Mouse (Mus musculus) neural tube, embryonic 11.5 days (tissue): Measurements from ENCODE around the gene Fam169a. TPM values are rescaled to one million over a fixed set of nuclear protein-coding genes. Genes with fewer than 3 reads are reported as not detected.

ENCODE experiments used
- ATAC-seq: fragments of 200-750 bp; cut with Nextera tagmentation; 2 replicates; pipeline ENCODE4 v1.8.0; 2017; ENCODE audit warnings: moderate number of reproducible peaks, mild to moderate bottlenecking, moderate TSS enrichment, moderate library complexity; ENCODE audit not compliant: insufficient read depth, low FRiP score, low TSS enrichment
- DNase-seq: peaks from one replicate; pipeline ENCODE4 v3.0.0-alpha.2; 2015; ENCODE audit warnings: low spot score
- H3K27ac ChIP-seq: fragments of 300-500 bp; sonication (generic); 2 replicates; pipeline ENCODE4 v1.5.1; 2014; ENCODE audit warnings: low read depth, mild to moderate bottlenecking, low read length
- H3K27me3 ChIP-seq: fragments of 300-500 bp; sonication (generic); 2 replicates; pipeline ENCODE4 v1.6.1; 2014; ENCODE audit warnings: mild to moderate bottlenecking, low read length, mixed read lengths; ENCODE audit not compliant: control insufficient read depth, insufficient read depth
- H3K36me3 ChIP-seq: fragments of 300-500 bp; sonication (generic); 2 replicates; pipeline ENCODE4 v1.6.1; 2014; ENCODE audit warnings: mild to moderate bottlenecking, low read length, moderate library complexity, mixed read lengths; ENCODE audit not compliant: control insufficient read depth, insufficient read depth
- H3K4me1 ChIP-seq: fragments of 300-500 bp; sonication (generic); 2 replicates; pipeline ENCODE4 v1.6.1; 2014; ENCODE audit warnings: low read length, mixed read lengths; ENCODE audit not compliant: control insufficient read depth, insufficient read depth
- H3K4me2 ChIP-seq: fragments of 300-500 bp; sonication (generic); 2 replicates; pipeline ENCODE4 v1.6.1; 2014; ENCODE audit warnings: low read depth, mild to moderate bottlenecking, moderate library complexity
- H3K4me3 ChIP-seq: fragments of 300-500 bp; sonication (generic); 2 replicates; pipeline ENCODE4 v1.5.1; 2014; ENCODE audit warnings: low read depth, low read length
- H3K9ac ChIP-seq: fragments of 300-500 bp; sonication (generic); 2 replicates; pipeline ENCODE4 v1.6.1; 2014; ENCODE audit warnings: mild to moderate bottlenecking, low read length
- H3K9me3 ChIP-seq: fragments of 300-500 bp; sonication (generic); 2 replicates; pipeline ENCODE4 v1.6.1; 2016; ENCODE audit warnings: low read length; ENCODE audit not compliant: control insufficient read depth
- WGBS: fragments of 180-500 bp; shearing (Covaris S2); extraction: QIAGEN DNeasy Blood & Tissue Kit; methylation state at CpG from one replicate; pipeline ENCODE4 v1.1.7; 2014; 5-methylcytosine and 5-hydroxymethylcytosine counted together
- polyA plus RNA-seq: library from polyadenylated mRNA; unstranded; fragments of >200 nt; fragmentation: Nextera tagmentation; extraction: Ambion mirVana; gene quantifications from 2 replicates; pipeline ENCODE4 v1.2.1, GENCODE M21; 2014

The Fam169a gene
- polyA plus RNA-seq, 1 experiment from 2014 or later, result 15.2 TPM

DNA sequence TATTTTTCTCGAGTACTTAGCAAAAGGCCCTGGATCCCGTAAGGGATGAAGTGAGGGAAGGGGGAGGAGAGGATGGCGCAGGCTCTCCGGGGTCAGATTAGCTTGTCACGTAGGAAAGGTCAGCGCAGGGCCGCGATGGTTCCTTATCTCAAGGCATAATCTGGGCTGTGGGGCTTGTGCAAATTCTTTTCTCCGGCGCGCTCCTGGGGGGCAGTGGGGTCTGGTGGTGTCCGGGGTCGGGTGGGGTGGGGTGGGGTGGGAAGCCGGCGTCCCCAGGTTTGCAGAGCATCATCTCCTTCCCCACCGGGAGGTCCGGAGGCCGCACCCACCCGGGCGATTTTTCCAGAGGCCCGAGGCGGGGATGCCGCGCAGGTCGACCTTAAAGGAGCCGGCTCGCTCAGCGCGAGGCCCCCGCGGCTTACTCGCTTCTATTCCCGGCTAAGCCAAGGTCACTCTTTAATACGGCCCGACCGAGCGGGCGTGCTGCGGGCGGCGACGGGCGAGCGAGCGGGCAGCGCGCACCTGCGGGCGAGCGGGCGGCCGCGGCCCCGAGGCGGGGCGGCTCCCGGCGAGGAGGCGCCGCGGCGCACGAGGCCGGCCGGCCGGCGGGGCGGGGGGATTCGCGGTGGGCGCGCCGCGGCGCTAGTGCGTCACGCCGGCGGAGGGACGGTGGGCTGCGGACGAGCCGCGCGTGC is 4.0 kb downstream of the Fam169a start:
- peak overlapping the region; percentile 74 for H3K9ac ChIP-seq
- DNase-seq, result peak; percentile 72
- ATAC-seq, result peak; percentile 81
- H3K27me3 ChIP-seq, result no peaks in the 10 kb centered on the region
- peak overlapping the region; percentile 71 for H3K4me3 ChIP-seq
- peak overlapping the region; percentile 81 for H3K27ac ChIP-seq
- H3K36me3 ChIP-seq, result no peaks in the 10 kb centered on the region
- 0% methylated on average over 51 of the region's 85 CpGs for WGBS
- H3K9me3 ChIP-seq, result no peaks in the 10 kb centered on the region
- no peaks in the 10 kb centered on the region for H3K4me1 ChIP-seq
- peak overlapping the region; percentile 81 for H3K4me2 ChIP-seq

DNA sequence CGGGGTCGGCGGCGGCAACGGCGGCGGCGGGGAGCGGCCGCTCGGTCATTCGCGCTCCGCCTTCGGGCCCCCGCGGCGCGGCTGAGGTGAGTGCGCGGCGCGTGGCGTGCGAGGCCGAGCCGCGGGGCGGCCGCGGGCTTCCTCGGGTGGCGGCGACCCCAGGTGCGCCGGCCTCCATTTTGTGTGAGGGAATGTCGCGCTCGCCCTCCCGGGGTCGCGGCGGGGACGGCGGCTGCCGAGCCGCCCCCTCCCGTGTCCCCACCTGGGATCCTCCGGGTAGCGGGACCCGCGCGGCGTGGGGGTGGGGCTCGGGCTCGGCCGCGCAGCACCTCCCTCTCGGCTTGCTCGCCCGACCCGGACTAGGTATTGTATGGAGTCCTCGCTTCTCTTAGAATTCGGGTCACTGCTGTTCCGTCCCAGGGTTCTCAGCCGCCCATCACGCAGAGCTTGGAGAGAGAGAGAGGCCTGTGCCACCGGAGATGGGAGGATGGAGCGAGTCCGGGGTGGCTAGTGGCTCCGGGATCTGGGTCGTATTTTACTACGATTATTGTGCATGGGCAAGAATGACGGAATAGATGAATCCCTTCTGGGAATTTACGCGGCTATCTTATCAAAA is 4.6 kb downstream of the Fam169a start:
- H3K27me3 ChIP-seq, result no peaks in the 10 kb centered on the region
- H3K27ac ChIP-seq, result peak overlapping the region; percentile 81
- H3K4me3 ChIP-seq, result peak overlapping the region; percentile 71
- H3K4me2 ChIP-seq, result peak overlapping the region; percentile 81
- peak; percentile 75 for DNase-seq
- peak; percentile 85 for ATAC-seq
- WGBS, result under 1% methylated on average over 54 of the region's 76 CpGs
- no peaks in the 10 kb centered on the region for H3K9me3 ChIP-seq
- no peaks in the 10 kb centered on the region for H3K4me1 ChIP-seq
- H3K36me3 ChIP-seq, result no peaks in the 10 kb centered on the region
- peak overlapping the region; percentile 74 for H3K9ac ChIP-seq

DNA sequence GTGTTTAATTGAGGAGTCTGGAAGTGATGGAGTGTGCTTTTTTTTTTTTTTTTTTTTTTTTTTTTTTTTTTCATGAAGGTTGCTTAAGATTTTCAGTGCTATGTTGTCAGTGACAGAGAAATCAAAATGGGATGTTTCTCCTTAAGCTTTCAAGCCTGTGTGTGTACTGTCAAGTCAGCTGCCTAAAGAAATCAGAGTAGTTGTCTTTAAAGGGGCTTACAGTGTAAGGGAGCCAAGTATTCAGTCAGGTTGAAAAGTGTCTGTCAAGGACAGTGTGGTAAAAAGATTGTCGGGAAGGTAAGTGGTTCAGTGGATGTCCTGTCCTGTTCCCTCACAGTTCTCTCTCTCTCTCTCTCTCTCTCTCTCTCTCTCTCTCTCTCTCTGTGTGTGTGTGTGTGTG is 6.4 kb downstream of the Fam169a start:
- Histone ChIP-seq H3K4me1 (no peaks in the 10 kb centered on the region), H3K27me3 (no peaks in the 10 kb centered on the region), H3K36me3 (no peaks in the 10 kb centered on the region), H3K27ac (no peak overlapping the region), H3K9ac (no peak overlapping the region), H3K9me3 (no peaks in the 10 kb centered on the region), H3K4me2 (no peak overlapping the region), H3K4me3 (no peak overlapping the region)
- no peak for DNase-seq
- 67% methylated on average over 1 of the region's 1 CpGs for WGBS
- ATAC-seq, result no peak

DNA sequence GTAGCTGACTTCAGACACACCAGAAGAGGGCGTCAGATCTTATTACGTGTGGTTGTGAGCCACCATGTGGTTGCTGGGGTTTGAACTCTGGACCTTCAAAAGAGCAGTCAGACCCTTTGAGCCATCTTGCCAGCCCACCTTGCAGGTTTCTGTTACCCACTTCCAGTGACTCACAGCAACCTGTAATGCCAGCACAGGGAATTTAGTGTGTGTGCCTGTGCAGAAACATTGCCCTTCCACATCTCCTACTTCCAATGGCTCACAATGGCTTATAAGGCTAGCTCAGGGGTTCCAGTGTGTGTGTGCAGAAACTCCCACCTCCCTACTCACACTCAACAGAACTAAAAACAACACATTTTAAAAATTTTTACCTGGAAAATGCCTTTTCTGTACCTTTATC is 10.5 kb downstream of the Fam169a start:
- ATAC-seq (no peak), DNase-seq (no peak)
- H3K36me3 ChIP-seq, result no peaks in the 10 kb centered on the region
- H3K27ac ChIP-seq, result no peak overlapping the region
- H3K4me3 ChIP-seq, result no peak overlapping the region
- 90% methylated on average over 2 of the region's 2 CpGs for WGBS
- H3K4me2 ChIP-seq, result no peak overlapping the region
- no peaks in the 10 kb centered on the region for H3K9me3 ChIP-seq
- no peaks in the 10 kb centered on the region for H3K27me3 ChIP-seq
- no peaks in the 10 kb centered on the region for H3K4me1 ChIP-seq
- H3K9ac ChIP-seq, result no peak overlapping the region

DNA sequence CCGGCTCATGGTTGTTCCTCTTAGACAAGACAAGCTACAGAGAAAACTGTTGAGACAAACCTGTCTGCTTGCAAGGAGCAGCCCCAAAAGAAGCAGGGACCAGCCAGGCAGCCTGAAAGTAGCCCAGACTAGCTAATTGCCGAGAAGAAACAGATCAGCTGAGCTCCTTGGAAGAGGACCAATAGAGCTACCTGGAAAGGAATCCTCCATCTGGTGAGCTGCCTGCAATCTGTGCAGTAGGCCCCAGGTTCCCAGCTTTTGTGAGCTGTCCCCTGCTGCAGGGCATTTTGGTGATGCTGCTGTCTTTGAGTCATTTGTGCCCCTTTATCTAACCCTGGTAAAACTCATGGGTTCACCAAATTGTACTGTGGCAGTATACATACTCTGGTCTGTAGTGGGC is 13.1 kb downstream of the Fam169a start:
- Histone ChIP-seq H3K9ac (no peak overlapping the region), H3K4me1 (no peaks in the 10 kb centered on the region), H3K27ac (no peak overlapping the region), H3K27me3 (no peaks in the 10 kb centered on the region), H3K9me3 (no peaks in the 10 kb centered on the region), H3K36me3 (no peaks in the 10 kb centered on the region), H3K4me2 (no peak overlapping the region), H3K4me3 (no peak overlapping the region)
- 74% methylated on average over 2 of the region's 2 CpGs for WGBS
- DNase-seq (no peak), ATAC-seq (no peak)

DNA sequence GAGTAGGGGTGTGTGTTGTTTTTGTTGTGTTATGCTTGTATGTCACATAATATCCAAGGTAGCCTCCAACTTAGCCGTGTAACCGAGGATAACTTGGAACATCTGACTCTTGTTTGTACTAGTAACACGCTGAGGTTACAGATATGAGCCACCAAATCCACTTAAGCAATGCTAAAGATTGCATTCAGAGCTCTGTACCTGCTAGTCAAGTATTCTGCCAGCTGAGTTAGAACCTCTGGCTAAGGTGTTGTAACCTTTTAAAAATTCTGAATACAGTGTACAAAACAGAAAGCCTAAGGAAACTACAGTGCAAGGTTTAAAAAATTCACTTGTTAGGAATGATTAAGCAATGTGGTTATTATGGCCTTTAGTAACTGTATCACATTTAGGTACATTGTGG is 13.5 kb downstream of the Fam169a start:
- 91% methylated on average over 3 of the region's 3 CpGs for WGBS
- H3K27ac ChIP-seq, result no peak overlapping the region
- ATAC-seq (no peak), DNase-seq (no peak)
- H3K4me1 ChIP-seq, result no peaks in the 10 kb centered on the region
- no peaks in the 10 kb centered on the region for H3K36me3 ChIP-seq
- no peak overlapping the region for H3K4me2 ChIP-seq
- no peak overlapping the region for H3K9ac ChIP-seq
- H3K27me3 ChIP-seq, result no peaks in the 10 kb centered on the region
- H3K9me3 ChIP-seq, result no peaks in the 10 kb centered on the region
- no peak overlapping the region for H3K4me3 ChIP-seq

DNA sequence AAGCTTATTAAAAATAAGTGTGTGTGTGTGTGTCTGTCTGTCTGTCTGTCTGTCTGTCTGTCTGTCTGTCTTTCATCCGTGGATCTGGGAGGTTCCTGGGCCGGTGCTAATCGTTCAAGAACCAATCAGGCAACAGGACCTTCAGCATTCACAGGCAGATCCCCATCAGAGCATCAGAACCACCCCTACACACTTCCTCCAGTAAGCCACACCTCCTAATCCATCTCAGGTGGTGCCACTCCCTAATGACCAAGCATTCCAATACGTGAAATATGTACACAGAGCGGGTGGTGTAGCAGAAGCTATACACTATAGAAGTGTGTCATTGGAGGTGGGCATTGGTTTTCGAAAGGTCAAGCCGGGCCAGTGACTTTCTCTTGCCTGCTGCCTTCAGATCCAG is 15.3 kb downstream of the Fam169a start:
- no peaks in the 10 kb centered on the region for H3K4me1 ChIP-seq
- DNase-seq, result no peak
- H3K4me3 ChIP-seq, result no peak overlapping the region
- no peak for ATAC-seq
- no peak overlapping the region for H3K9ac ChIP-seq
- no peaks in the 10 kb centered on the region for H3K27me3 ChIP-seq
- H3K9me3 ChIP-seq, result no peaks in the 10 kb centered on the region
- H3K4me2 ChIP-seq, result no peak overlapping the region
- no peak overlapping the region for H3K27ac ChIP-seq
- H3K36me3 ChIP-seq, result no peaks in the 10 kb centered on the region
- WGBS, result 87% methylated on average over 7 of the region's 7 CpGs

DNA sequence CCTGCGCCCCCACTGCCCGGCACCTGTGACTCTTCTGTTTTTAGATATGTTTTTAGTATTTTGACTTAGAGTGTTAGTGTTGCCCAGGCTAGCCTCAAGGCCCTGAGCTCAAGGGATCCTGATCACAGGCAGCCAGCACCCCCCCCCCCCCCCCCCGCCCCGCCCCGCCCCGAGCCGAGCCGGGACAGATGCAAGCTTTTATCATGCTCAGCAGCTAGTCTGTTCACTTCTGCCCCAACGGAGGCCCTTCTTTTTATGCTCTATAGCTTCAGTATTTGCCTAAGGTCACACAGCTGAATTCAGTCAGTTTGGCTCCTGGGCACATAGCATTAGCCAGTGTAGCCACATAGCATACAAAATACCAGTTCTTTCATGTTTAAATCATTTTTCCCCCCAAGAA is 19.2 kb downstream of the Fam169a start:
- no peak overlapping the region for H3K27ac ChIP-seq
- H3K9ac ChIP-seq, result no peak overlapping the region
- H3K9me3 ChIP-seq, result no peaks in the 10 kb centered on the region
- no peaks in the 10 kb centered on the region for H3K4me1 ChIP-seq
- no peaks in the 10 kb centered on the region for H3K27me3 ChIP-seq
- DNase-seq, result no peak
- ATAC-seq, result no peak
- H3K4me3 ChIP-seq, result no peak overlapping the region
- no peak overlapping the region for H3K4me2 ChIP-seq
- 62% methylated on average over 9 of the region's 9 CpGs for WGBS
- H3K36me3 ChIP-seq, result no peaks in the 10 kb centered on the region

DNA sequence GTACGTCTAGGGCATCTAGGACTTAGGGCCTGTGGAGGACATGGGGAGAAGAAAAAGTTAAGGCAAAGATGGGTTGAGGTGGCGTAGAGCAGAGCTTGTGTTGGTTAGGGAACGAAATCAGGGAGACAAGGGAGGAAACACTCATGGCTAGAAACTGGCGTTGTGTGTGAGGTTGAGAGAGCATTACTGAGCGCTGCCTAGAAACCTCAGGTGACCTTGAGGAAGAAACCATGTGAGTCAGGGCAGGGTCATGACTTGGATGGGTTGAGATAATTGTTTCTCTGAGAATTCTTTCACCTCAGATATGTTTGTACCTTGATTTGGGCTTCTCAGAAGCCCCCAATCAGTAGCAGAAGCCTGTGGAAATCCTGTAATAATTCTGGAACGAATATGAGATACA is 20.3 kb downstream of the Fam169a start:
- ATAC-seq, result no peak
- no peaks in the 10 kb centered on the region for H3K9me3 ChIP-seq
- no peak for DNase-seq
- H3K4me2 ChIP-seq, result no peak overlapping the region
- H3K36me3 ChIP-seq, result no peaks in the 10 kb centered on the region
- WGBS, result 88% methylated on average over 6 of the region's 6 CpGs
- H3K27ac ChIP-seq, result no peak overlapping the region
- no peak overlapping the region for H3K9ac ChIP-seq
- H3K4me1 ChIP-seq, result no peaks in the 10 kb centered on the region
- no peak overlapping the region for H3K4me3 ChIP-seq
- H3K27me3 ChIP-seq, result no peaks in the 10 kb centered on the region
